Mouse (Mus musculus): ENCODE data around the gene Cd55b.

- TF ChIP-seq POLR2A (IDR thresholded peaks at IDR 0.05; ENCODE audit: extremely low read depth, insufficient read depth, low read length) (no peak), CTCF (IDR thresholded peaks at IDR 0.05; ENCODE audit: low read depth, low read length) (peak; percentile 51)
Observed at GRCm38 (mm10) chr1:130371895-130372528, 50.8 kb downstream of the Cd55b start.
